Mouse (Mus musculus): ENCODE measurements around the gene Dera. TPM values are rescaled to one million over a fixed set of nuclear protein-coding genes. Genes with fewer than 3 reads are reported as not detected.

Gene Dera
- polyA plus RNA-seq, 1 experiment: 17.5 TPM

- Histone ChIP-seq H3K4me2 (ENCODE audit: low read depth) (no peak overlapping the region), H3K36me3 (ENCODE audit: control insufficient read depth, insufficient read depth) (peaks cover 13% of the 10 kb centered on the region), H3ac (ENCODE audit: control insufficient read depth, insufficient read length) (no peak overlapping the region), H3K4me3 (no peak overlapping the region), H3K27me3 (ENCODE audit: control insufficient read depth, insufficient read depth, insufficient read length) (no peaks in the 10 kb centered on the region), H3K79me2 (ENCODE audit: control insufficient read depth, insufficient read depth) (no peaks in the 10 kb centered on the region)
- TF ChIP-seq REST (IDR thresholded peaks at IDR 0.05; ENCODE audit: insufficient read depth, insufficient read length): no peak
- no peak for TF ChIP-seq TCF3 (IDR thresholded peaks at IDR 0.05; ENCODE audit: insufficient read length, low read depth)
- TF ChIP-seq USF1 (IDR thresholded peaks at IDR 0.05; ENCODE audit: low read depth): no peak
- no peak for TF ChIP-seq CEBPB (IDR thresholded peaks at IDR 0.05; ENCODE audit: insufficient read depth, poor library complexity, severe bottlenecking)
- TF ChIP-seq SRF (IDR thresholded peaks at IDR 0.05; ENCODE audit: control insufficient read depth, insufficient read length, low read depth): no peak
- TF ChIP-seq MAX (IDR thresholded peaks at IDR 0.05; ENCODE audit: low read depth): no peak
- TF ChIP-seq TCF12 (IDR thresholded peaks at IDR 0.05; ENCODE audit: insufficient read depth, poor library complexity, severe bottlenecking): no peak
- no peak for TF ChIP-seq MYOG (IDR thresholded peaks at IDR 0.05; ENCODE audit: control insufficient read depth in 1 of 3, insufficient read depth in 1 of 3, insufficient read length in 2 of 3, low read depth in 2 of 3)
- no peak for TF ChIP-seq POLR2AphosphoS2 (IDR thresholded peaks at IDR 0.05; ENCODE audit: insufficient read length, low read depth)
- no peak for TF ChIP-seq E2F4 (IDR thresholded peaks at IDR 0.05; ENCODE audit: insufficient read depth)
- TF ChIP-seq POLR2A (IDR thresholded peaks at IDR 0.05; ENCODE audit: insufficient read length, low read depth): no peak
- TF ChIP-seq MYOD1 (IDR thresholded peaks at IDR 0.05; ENCODE audit: control insufficient read depth in 1 of 3, insufficient read length in 2 of 3, low read depth in 2 of 3): no peak
Observed at GRCm38 (mm10) chr6:137756310-137756709, 2.0 kb downstream of the Dera start.

- Histone ChIP-seq H3K4me2 (ENCODE audit: low read depth) (no peak overlapping the region), H3K79me2 (ENCODE audit: control insufficient read depth, insufficient read depth) (no peaks in the 10 kb centered on the region), H3K27me3 (ENCODE audit: control insufficient read depth, insufficient read depth, insufficient read length) (no peaks in the 10 kb centered on the region), H3K36me3 (ENCODE audit: control insufficient read depth, insufficient read depth) (no peaks in the 10 kb centered on the region), H3ac (ENCODE audit: control insufficient read depth, insufficient read length) (no peak overlapping the region), H3K4me3 (no peak overlapping the region)
- no peak for TF ChIP-seq SRF (IDR thresholded peaks at IDR 0.05; ENCODE audit: control insufficient read depth, insufficient read length, low read depth)
- no peak for TF ChIP-seq E2F4 (IDR thresholded peaks at IDR 0.05; ENCODE audit: insufficient read depth)
- TF ChIP-seq MYOD1 (IDR thresholded peaks at IDR 0.05; ENCODE audit: control insufficient read depth in 1 of 3, insufficient read length in 2 of 3, low read depth in 2 of 3): no peak
- no peak for TF ChIP-seq TCF3 (IDR thresholded peaks at IDR 0.05; ENCODE audit: insufficient read length, low read depth)
- no peak for TF ChIP-seq CEBPB (IDR thresholded peaks at IDR 0.05; ENCODE audit: insufficient read depth, poor library complexity, severe bottlenecking)
- TF ChIP-seq POLR2AphosphoS2 (IDR thresholded peaks at IDR 0.05; ENCODE audit: insufficient read length, low read depth): no peak
- TF ChIP-seq USF1 (IDR thresholded peaks at IDR 0.05; ENCODE audit: low read depth): no peak
- no peak for TF ChIP-seq MYOG (IDR thresholded peaks at IDR 0.05; ENCODE audit: control insufficient read depth in 1 of 3, insufficient read depth in 1 of 3, insufficient read length in 2 of 3, low read depth in 2 of 3)
- no peak for TF ChIP-seq TCF12 (IDR thresholded peaks at IDR 0.05; ENCODE audit: insufficient read depth, poor library complexity, severe bottlenecking)
- TF ChIP-seq MAX (IDR thresholded peaks at IDR 0.05; ENCODE audit: low read depth): no peak
- TF ChIP-seq POLR2A (IDR thresholded peaks at IDR 0.05; ENCODE audit: insufficient read length, low read depth): no peak
- TF ChIP-seq REST (IDR thresholded peaks at IDR 0.05; ENCODE audit: insufficient read depth, insufficient read length): no peak
Observed at GRCm38 (mm10) chr6:137757891-137758290, 3.5 kb downstream of the Dera start.

DNA sequence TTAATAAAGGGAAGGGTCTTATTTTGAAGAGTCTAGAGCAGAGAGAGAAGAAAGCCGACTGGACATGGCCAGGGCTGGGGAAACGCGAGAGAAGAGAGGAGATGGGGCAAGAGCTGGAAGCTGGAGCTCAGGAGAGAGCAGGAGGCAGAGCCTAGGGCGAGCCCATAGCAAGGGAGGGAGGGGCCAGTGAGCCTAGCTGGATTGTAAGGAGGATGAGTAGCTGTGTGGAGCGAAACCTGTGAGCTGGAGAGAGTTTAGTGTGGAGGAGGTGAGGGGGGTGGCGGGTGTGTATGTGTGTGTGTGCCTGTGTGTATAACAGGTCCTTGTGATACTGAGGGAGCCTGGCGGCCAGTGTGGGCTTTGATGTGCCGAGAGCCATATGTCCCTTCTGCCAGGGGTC, 5.3 kb downstream of the Dera start:
- Histone ChIP-seq H3K4me2 (ENCODE audit: low read depth) (no peak overlapping the region), H3K4me3 (no peak overlapping the region), H3K27me3 (ENCODE audit: control insufficient read depth, insufficient read depth, insufficient read length) (no peaks in the 10 kb centered on the region), H3ac (ENCODE audit: control insufficient read depth, insufficient read length) (no peak overlapping the region), H3K79me2 (ENCODE audit: control insufficient read depth, insufficient read depth) (no peaks in the 10 kb centered on the region), H3K36me3 (ENCODE audit: control insufficient read depth, insufficient read depth) (no peaks in the 10 kb centered on the region)
- TF ChIP-seq USF1 (IDR thresholded peaks at IDR 0.05; ENCODE audit: low read depth): no peak
- no peak for TF ChIP-seq CEBPB (IDR thresholded peaks at IDR 0.05; ENCODE audit: insufficient read depth, poor library complexity, severe bottlenecking)
- TF ChIP-seq POLR2AphosphoS2 (IDR thresholded peaks at IDR 0.05; ENCODE audit: insufficient read length, low read depth): no peak
- no peak for TF ChIP-seq TCF12 (IDR thresholded peaks at IDR 0.05; ENCODE audit: insufficient read depth, poor library complexity, severe bottlenecking)
- no peak for TF ChIP-seq MYOG (IDR thresholded peaks at IDR 0.05; ENCODE audit: control insufficient read depth in 1 of 3, insufficient read depth in 1 of 3, insufficient read length in 2 of 3, low read depth in 2 of 3)
- TF ChIP-seq REST (IDR thresholded peaks at IDR 0.05; ENCODE audit: insufficient read depth, insufficient read length): no peak
- TF ChIP-seq E2F4 (IDR thresholded peaks at IDR 0.05; ENCODE audit: insufficient read depth): no peak
- TF ChIP-seq TCF3 (IDR thresholded peaks at IDR 0.05; ENCODE audit: insufficient read length, low read depth): no peak
- TF ChIP-seq MYOD1 (IDR thresholded peaks at IDR 0.05; ENCODE audit: control insufficient read depth in 1 of 3, insufficient read length in 2 of 3, low read depth in 2 of 3): no peak
- no peak for TF ChIP-seq SRF (IDR thresholded peaks at IDR 0.05; ENCODE audit: control insufficient read depth, insufficient read length, low read depth)
- no peak for TF ChIP-seq MAX (IDR thresholded peaks at IDR 0.05; ENCODE audit: low read depth)

GRCm38 (mm10) chr6:137760966-137761365, 6.6 kb downstream of the Dera start:
- Histone ChIP-seq H3ac (ENCODE audit: control insufficient read depth, insufficient read length) (no peak overlapping the region), H3K4me3 (no peak overlapping the region), H3K27me3 (ENCODE audit: control insufficient read depth, insufficient read depth, insufficient read length) (no peaks in the 10 kb centered on the region), H3K4me2 (ENCODE audit: low read depth) (no peak overlapping the region), H3K79me2 (ENCODE audit: control insufficient read depth, insufficient read depth) (no peaks in the 10 kb centered on the region), H3K36me3 (ENCODE audit: control insufficient read depth, insufficient read depth) (no peaks in the 10 kb centered on the region)
- TF ChIP-seq TCF3 (IDR thresholded peaks at IDR 0.05; ENCODE audit: insufficient read length, low read depth) (no peak), SRF (IDR thresholded peaks at IDR 0.05; ENCODE audit: control insufficient read depth, insufficient read length, low read depth) (no peak), POLR2AphosphoS2 (IDR thresholded peaks at IDR 0.05; ENCODE audit: insufficient read length, low read depth) (no peak), USF1 (IDR thresholded peaks at IDR 0.05; ENCODE audit: low read depth) (no peak), MYOD1 (IDR thresholded peaks at IDR 0.05; ENCODE audit: control insufficient read depth in 1 of 3, insufficient read length in 2 of 3, low read depth in 2 of 3) (no peak), MYOG (IDR thresholded peaks at IDR 0.05; ENCODE audit: control insufficient read depth in 1 of 3, insufficient read depth in 1 of 3, insufficient read length in 2 of 3, low read depth in 2 of 3) (no peak), MAX (IDR thresholded peaks at IDR 0.05; ENCODE audit: low read depth) (no peak), TCF12 (IDR thresholded peaks at IDR 0.05; ENCODE audit: insufficient read depth, poor library complexity, severe bottlenecking) (no peak), E2F4 (IDR thresholded peaks at IDR 0.05; ENCODE audit: insufficient read depth) (no peak)
